Mouse (Mus musculus) spleen, postnatal 14 days (tissue): Measurements from ENCODE around the gene Kcnip4.

ENCODE experiments used
- DNase-seq, 2 experiments: peaks; one replicate each; pipeline ENCODE4 v3.0.0; 2021 to 2022; ENCODE audit warnings: low spot score in 2 of 2

The Kcnip4 gene

DNA sequence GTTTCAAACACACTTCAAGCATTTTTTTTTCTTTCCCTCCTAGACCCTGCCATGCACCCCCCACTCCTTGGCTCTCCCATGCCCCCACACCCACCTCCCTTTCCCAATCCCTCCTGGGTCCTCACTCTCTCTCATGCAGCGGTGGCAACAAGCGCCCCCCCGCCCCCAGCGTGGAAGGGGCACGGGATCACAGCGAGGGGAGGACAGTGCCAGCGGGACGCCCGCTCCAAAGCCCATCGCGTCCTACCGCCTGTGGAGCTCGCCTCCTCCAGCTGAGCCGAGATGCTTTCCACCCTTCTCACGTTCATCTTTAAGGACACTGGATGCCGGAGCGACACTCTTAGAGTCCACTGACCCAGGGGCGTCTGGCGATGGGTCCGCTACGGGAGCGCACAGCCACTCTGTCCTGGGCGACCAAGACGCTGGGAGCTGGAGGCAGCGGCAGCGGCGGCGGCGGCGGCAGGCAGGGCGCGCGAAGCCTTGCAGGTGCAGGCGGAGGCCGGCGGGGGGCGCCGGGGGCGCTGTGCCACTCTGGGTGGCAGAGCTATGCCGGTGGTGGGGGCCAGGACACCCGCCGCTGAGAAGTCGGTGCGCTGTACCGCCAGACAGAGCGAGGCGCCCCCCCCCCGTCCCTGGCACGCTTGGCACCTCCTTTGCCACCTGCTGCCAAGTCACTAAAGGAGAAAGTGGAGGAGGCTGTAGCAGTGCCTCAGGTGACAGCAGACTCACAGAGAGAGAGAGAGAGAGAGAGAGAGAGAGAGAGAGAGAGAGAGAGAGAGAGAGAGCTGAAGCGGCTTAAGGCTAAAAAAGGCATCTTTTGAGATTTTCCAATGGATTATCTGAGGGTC, at the start of gene Kcnip4:
TSS of gene Kcnip4 (minus strand) at position 514 of the 848 bp plus-strand sequence.
- no peak for DNase-seq

DNA sequence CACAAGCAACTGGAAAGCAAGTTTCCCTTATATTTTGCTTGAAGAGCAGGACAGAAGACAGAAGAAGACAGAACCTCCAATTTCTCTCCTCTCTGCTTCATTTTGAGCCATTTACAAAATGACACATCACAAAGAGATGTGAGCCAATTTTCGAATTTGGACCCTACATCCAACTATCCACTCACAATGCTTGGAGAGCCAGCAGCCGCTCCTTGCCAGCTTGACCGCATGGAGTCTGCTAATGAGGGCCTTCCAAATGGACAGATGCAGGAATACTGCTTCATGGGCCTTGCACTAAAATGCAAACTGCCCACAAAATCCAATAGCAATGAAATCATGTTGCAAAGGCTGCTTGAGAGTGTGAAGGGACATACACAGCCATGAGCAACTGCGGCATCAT, 47.2 kb upstream of the Kcnip4 start:
- DNase-seq, result no peak

DNA sequence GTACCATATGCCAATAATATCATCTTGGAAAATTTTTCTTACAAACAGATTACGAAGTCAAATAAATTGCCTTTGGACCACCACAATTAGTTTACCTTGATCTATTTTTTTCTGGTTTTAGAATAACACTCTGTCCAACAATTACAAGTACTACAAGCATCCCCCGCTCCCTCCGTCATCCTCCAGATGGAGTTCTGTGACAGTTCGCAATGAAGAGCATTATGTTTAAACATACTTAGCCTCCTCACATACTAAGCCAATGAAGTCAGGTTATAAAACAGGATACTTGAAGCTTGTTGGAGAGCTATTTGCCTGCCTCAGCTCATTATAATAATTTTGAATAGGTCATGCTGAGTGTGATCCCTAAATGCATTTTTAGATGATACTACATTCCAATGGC, 39.0 kb upstream of the Kcnip4 start:
- DNase-seq, result no peak

DNA sequence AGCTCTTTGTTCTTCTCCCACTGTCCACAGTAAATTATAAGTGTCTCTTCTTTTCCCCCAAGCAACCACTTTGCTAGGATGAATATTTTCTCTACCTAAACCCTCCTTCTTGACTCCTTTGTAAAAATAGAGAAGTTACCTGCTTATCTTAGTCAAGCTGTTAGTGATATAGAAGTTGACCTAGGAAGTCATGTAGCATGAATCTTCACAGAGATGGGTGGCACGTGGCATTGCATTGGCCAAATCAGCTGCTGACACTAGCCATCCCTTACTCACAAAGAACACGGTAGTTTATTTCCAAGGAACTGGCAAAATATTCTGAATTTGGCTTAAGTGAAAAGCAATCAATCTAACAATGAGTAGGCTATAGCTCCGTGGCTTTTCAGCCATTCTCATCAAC, 32.7 kb upstream of the Kcnip4 start:
- DNase-seq, result no peak

DNA sequence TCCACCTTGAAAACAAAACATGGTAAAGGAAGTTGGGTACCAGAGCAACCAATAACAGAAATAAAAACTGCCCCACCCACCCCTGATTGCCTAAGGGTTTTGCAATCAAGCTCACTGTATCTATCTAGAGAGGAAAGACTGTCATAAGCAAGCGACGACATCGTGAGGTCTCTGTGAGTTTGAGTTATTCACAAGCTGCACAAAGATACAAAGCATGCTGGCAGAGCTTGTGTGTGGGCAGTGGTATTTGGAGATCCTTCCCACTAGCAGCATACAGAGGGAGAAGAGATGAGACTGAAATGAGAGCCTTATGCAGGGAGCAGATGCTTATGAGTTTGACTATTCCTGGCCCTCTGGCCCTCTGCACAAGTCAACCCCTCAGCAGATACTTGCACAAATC, 23.2 kb upstream of the Kcnip4 start:
- no peak for DNase-seq

DNA sequence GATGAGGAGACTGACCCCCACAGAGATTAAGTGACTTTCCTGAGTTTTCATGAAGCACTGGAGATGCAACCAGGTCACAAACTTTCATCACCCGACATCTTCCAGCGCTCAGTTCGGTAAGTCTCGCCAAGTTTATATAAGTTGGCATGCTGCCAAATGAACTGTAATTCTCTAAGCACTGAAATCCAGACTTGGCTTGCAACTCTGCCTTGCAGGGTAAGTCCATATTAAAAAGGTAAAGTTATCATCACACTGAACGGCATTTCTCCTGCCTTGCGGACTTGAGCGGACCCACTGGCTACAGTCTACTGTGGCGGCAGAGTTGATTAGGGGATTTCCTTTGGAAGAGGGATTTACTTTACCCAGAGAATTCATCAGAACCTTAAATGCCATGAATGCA, 4.7 kb upstream of the Kcnip4 start:
- DNase-seq, result no peak

DNA sequence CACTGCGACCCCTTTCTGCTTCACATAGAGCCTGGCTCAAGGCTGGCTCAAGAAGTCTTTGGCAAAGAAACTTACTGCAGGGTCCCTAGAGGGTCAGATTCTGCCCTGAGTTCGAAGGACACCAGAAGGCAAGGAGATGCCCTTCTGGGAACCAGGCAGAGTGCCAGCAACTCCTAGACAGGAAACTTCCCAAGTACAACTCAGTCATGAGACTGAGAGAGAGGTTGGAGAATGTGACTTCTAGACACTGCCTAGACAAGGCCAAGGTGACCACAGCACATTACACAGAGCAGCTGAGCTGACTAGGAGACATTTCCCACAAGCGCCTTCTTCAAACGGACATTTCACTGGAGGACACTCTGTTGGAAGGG, 520 bp upstream of the Kcnip4 start:
- DNase-seq, result no peak

DNA sequence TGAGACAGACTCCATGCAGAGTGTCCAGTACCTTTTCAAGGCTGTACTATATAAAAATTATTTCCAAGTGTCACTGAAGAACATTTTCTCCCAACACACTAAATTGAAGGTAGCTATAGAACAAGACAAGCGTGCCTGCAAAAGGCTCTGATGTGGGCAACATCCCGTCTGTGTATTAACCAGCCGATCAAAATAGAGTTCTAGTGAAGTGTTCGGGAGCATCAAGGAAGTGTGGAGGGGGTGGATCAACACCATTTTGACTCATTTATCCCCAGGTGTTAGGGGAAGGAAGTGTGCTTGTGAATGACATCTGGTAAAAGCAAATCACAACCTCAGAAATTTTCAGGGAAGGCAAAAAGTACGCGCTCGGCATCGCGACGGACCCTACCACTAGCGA, 712 bp downstream of the Kcnip4 start:
- DNase-seq, result no peak

DNA sequence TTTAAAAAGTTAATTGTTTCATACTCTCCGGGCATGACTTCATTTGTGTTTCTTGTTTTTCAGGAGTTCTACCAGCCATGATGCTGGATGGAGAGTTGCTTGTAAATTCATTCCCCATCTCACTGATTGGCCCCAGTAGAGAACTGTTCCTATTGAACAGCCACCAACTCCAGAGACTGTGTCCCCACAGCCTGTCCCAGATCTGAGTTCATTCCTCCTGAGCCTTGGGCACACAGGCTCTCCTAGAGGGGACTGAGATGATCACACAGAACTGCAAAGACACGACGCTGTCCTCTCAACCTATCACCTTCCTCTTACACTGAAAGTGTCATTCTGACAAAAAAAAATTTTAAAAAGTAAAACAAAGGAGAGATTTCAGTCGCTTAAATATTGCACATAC, 1.7 kb downstream of the Kcnip4 start:
- no peak for DNase-seq

DNA sequence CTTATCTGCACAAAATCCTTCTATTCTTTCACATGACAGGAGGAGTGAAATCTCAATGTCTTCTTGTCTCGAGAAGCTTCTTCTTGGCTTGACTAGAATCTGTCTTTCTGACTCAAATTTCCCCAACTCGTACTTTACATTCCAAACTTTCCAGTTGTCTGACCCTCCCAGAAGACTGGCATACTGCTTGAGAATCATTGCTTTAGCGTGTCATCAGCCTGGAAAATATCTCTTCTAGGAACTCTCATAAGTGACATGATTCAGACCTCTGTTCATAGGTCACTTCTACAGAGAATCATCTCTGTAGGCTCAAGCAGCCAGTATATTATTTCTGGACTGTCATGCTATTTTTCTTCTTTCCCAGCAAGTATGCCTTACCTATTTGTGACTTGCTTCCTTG, 26.0 kb downstream of the Kcnip4 start:
- DNase-seq, result no peak

DNA sequence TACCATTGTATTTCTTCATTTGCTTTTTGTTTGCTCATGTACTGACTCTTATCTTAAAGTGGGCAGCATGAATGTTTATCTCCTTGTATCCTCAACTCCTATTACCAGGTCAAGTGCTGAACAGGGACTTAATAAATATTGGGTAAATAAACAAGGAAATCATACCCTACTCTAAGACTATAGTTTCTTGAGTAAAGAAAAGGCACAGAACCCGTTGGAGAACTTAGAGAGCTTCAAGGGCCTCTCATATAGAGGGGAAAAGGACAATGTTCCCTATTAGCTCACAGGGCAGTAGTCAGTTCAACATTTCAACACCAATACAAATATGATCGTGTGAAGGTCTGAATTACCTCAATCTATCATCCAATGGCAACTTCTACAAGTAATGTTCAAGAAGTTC, 37.4 kb downstream of the Kcnip4 start:
- no peak for DNase-seq

DNA sequence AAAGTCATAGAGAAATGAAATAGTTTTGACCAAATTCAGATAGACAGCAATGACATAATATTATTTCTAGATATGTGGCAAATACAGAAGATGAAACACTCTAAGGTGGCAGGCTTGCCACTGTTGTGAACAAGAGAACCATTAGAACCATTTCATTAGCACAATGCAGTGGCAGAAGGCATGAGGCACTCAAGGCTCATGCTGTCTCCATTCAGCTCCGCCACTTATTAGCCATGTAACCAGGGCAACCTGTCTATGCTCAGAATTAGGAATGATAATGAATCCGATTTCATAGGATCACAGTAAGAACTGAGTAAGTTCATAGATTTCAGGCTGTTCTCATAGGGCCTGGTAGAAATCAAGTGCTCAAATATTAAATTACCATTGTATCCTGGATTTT, 54.0 kb downstream of the Kcnip4 start:
- no peak for DNase-seq

DNA sequence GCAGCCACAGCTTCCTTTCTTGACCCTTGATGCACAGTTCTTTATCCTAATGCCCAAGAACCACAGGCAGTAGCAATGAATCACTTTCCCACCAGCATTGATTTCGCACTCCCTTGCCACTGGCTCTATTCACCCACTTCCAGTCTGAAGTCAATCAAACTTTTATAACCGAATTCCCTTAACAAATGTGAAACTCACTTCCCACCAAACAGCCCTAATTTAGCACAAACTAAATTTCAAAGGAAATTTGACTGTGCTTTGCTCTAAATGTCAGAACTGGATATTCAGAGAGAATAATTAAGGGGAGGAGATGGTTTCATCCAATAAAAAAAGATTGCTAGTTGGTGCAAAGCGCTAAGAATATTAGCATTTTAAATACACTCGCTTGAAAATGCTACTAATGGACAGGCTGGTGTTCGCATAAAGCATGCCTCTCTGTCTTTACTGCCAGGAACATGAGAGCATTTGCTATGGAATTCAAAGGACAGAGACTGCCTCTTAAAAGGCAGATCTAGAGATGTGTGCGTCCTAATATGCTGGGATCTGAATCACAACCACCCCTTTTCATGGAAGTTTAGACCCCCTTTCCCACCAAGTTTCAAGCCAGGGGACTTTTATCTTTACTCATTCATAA, 63.9 kb downstream of the Kcnip4 start:
- DNase-seq, result no peak

DNA sequence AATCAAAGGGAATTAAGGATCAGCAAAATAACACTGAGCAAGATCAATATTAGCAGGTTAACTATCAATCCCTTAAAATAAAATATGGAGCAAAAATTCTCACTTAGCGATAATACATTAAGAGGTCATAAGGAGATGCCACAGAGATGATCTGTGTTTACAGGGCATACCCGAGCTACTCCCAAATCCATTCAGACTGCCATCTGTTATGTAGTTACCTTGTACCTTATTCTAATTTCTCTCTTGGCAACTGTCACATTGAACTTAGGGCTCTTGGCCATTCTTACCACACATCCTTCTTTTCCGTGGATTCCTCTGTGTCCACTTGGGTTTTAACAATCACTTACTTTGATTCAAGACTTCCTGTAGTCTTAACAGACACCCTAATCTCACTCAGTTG, 71.6 kb downstream of the Kcnip4 start:
- DNase-seq, result no peak

DNA sequence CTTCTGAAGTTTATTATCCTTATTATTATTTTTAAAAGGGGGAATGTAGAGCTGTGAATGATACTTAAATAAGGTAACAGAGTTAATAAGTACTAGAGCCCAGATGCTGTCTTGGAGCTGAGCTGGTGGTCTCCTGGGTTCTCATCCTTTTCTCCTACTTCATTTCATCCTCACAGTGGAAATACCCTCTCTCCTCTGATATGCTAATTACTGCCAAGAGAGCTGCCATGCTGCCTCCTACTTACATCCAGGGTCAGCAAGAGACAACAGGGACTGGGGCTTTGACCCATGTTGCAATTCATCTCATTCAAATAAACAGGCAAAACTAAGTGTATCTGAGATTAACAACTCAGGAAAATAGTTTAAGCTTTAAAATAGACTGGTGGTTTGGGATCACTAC, 73.4 kb downstream of the Kcnip4 start:
- no peak for DNase-seq

DNA sequence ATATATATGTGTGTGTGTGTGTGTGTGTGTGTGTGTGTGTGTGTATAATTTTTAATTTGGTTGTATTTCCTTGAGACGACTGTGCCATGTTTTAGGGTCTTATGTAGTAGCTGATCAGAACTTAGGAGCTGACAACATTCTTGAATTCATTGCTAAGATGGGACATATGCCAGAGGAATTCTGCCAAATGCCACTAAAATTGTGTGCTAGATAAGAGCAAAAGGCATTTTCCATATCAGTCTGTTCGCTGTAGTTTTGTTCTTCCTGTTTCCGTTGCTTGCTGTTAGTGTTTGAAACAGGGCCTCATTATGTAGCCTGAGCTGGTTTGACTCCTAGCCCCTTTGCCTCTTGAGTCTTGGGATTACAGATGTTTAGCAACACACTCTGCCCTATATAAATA, 73.8 kb downstream of the Kcnip4 start:
- DNase-seq, result no peak

DNA sequence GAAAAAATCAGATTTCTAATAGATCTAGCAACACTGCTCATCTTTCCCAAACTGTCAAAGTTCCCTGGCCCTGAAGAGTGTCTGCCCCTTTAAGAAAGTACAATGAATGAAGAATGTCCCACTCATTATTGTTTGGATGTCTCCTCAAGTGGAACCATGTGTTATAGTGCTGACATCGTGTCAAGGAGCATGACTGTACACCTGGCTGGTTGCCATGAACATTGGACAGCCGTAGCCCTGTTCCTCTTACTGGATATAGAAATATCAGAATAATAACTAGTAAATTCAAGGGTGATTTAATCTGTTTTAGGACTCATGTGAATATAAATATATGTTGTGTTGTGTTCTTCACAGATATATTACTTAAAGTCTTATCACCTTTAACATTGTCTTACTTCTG, 87.5 kb downstream of the Kcnip4 start:
- no peak for DNase-seq

DNA sequence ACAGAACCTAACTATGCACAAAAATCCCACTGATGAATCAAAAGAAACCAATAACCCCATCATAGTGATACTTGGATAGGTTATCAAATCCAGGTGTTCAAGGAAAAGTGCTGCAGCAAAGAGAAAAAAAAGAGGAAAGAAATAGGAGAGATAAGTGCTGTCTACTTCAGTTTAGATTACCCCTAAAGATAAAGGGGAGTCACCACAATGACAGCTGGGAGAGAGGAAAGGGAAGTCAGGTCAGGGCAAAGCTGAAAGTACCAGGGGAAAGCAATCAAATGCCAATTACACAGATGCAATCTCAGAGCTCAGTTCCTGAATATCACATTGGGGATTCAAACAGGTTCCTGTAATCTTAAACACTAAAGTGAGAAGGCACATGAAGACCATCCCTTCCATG, 97.0 kb downstream of the Kcnip4 start:
- DNase-seq, result no peak

DNA sequence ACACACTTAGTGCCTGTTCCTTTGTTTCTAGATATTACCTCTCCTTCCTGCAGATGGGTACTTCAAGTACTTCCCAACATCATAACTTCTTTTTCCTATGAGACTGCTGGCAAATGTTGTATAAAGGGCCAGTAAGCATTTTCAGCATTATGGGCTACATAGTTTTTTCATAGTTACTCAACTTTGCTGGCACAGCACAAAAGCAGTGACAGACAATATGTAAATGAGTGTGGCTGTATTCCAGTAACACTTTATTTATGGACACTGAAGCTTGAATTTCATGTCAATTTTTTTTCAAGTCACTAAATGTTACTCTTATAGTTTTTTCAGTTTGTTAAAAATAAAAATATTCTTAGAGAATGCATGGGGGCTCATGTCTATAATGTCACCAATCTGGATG, 105.0 kb downstream of the Kcnip4 start:
- no peak for DNase-seq

DNA sequence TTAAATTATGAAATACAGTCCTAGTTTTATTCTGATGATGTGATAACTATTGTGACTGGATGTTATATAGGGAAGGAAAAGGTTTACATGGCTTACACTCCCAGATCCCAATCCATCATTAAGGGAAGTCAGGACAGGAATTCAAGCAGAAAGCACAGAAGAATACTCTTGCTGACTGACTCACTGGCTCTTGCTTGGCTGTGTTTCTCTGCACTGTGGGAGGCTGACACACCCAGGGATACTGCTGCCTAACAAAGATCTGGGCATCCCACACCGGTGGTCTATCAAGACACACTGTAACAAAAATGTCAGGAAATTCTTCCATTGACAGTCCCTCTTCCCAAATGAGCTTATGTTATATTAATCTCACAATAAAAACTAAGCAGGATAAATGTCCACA, 116.4 kb downstream of the Kcnip4 start:
- DNase-seq, result no peak

DNA sequence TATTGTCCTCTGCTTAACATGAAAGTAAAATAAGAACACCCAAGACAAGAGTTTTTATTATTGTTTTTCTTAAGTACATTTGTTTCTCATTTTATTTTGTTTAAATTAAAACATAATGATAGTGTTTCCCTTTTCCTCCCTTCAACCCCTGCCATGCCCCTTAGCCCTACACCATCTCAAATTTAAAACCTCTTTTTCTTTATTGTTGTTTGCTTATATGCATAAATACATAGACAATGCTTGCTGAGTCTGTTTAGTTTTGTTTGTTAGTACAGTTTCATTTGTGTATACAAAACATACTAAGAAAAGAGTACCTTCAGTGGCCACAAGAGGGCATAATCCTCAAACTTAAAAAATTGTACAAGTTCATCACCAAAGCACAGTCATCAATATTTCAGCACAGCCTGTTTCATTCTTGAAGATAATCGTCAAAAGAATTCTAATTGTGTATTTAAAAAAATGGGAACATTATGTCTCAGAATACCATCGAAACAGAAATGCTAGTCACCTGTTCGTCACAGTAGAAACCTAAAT, 154.1 kb downstream of the Kcnip4 start:
- DNase-seq, result no peak

DNA sequence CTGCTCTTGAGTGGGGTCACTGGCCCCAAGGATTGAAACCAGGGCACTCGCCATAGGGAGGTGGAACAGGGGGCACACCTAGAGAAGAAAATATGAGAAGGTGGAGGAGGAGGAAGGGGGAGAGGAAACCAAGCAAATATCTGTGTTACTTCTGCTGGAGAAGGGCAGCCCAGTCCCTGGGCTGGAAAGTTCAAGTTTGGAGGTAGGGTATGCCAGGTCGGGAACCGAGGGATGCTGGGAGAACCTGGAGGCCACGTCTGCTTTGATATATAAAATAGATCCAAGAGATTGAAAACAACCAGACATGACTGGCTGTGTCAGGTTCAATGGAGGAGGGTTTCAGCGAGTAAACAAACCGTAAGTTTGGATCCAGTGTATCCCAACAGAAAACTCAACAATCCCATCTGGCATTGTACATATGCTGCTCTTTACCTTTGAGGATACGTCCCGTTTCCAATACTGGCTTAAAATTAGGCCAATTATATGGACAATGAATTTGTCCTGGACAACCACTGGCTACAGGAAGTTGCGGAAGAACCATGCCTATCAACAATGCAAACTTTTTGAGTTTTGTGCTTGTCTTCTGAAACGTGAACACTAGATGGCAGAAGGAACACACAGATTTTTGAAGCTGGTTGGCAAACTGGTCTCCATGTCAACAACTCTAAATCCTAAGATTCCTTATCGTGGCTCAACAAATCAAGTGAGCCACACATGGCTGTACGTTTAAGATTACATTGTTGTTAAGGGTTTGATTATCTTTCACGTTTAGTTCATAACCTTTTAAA, 155.9 kb downstream of the Kcnip4 start:
- no peak for DNase-seq

DNA sequence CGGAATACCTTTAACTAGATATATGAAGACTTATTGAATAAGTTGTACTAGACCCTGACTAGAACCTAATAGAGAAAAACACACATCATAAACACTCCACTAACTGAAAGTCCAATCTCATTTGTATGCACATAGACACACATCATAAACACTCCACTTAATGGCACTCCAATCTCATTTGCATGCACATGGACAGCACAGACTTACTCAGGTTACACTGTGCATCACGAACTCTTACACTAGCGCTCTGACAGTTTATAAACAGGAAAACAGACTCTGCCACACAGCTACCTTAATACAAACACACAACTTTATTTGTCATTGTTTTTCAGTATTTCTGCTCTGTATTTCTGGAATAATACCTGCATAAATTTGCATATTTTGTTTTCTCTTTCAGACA, 168.3 kb downstream of the Kcnip4 start:
- no peak for DNase-seq
